Mouse (Mus musculus) liver, adult 2 months (tissue): Measurements from ENCODE around the gene Fads1.

Source experiments
- CTCF ChIP-seq: fragments of 200-500 bp; IDR thresholded peaks from 2 replicates; pipeline ENCODE4 v1.5.1; 2011; ENCODE audit warnings: low read depth, low read length, control low read depth
- POLR2A ChIP-seq: fragments of 200-500 bp; IDR thresholded peaks from 2 replicates; pipeline ENCODE4 v1.6.1; 2011; ENCODE audit warnings: low read length, control low read depth; ENCODE audit not compliant: insufficient read depth; ENCODE audit errors: extremely low read depth

DNA sequence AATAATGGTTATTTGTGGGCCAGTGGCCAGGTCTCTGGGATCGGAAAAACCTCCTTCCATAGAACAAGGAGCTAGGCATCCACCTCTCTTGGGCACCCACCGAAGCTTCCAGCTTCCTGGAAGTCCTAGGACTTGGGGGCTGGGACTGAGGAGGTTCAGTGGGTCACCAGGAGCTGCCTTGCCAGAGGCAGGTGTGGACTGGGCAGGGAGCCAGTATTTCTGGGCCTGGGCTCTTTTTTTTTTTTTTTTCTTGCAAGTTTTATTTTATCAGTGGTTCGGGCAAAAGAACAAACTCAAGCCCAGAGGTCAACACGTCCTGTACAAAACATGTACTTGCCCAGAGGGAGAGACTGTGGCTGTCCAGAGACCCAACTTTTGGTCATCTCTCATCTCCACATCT, 43.1 kb downstream of the Fads1 start:
- TF ChIP-seq CTCF (no peak), POLR2A (no peak)
